Mouse (Mus musculus) skeletal muscle tissue, adult 2 months (tissue): ENCODE measurements at regions not wholly inside any gene's neighbourhood (a gene's known extent, or its start where the extent isn't known, plus 50 kb on each side); places are given as distances from the start of the nearest gene placed in this dataset.

Experiments
- DNase-seq: peaks from one replicate; pipeline ENCODE4 v3.0.0-alpha.2; 2012; ENCODE audit warnings: low read depth, low spot score

- DNase-seq, result no peak
Measured at GRCm38 (mm10) chr19:56102454-56103080, 184.4 kb upstream of the Habp2 start.

- no peak for DNase-seq
Measured at GRCm38 (mm10) chr19:56105073-56105451, 181.9 kb upstream of the Habp2 start.

- DNase-seq, result no peak
Measured at GRCm38 (mm10) chr19:56105452-56106091, 181.4 kb upstream of the Habp2 start.

- DNase-seq, result no peak
Measured at GRCm38 (mm10) chr19:56108796-56109195, 178.1 kb upstream of the Habp2 start.

GRCm38 (mm10) chr19:56115552-56116284 lies 171.2 kb upstream of the Habp2 start:
- DNase-seq, result peak; percentile 31

- no peak for DNase-seq
Measured at GRCm38 (mm10) chr19:56116285-56116680, 170.7 kb upstream of the Habp2 start.

GRCm38 (mm10) chr19:56120723-56121122 lies 166.2 kb upstream of the Habp2 start:
- DNase-seq, result no peak

- DNase-seq, result no peak
Measured at GRCm38 (mm10) chr19:56122186-56122585, 164.8 kb upstream of the Habp2 start.

GRCm38 (mm10) chr19:56131556-56131955 lies 155.4 kb upstream of the Habp2 start:
- no peak for DNase-seq

- DNase-seq, result no peak
Measured at GRCm38 (mm10) chr19:56132911-56133562, 153.9 kb upstream of the Habp2 start.

- DNase-seq, result no peak
Measured at GRCm38 (mm10) chr19:56133565-56133964, 153.4 kb upstream of the Habp2 start.

GRCm38 (mm10) chr19:56134081-56134818 lies 152.7 kb upstream of the Habp2 start:
- DNase-seq, result peak; percentile 66

GRCm38 (mm10) chr19:56135306-56135928 lies 151.5 kb upstream of the Habp2 start:
- DNase-seq, result peak; percentile 69

GRCm38 (mm10) chr19:56140540-56140939 lies 146.4 kb upstream of the Habp2 start:
- no peak for DNase-seq

- no peak for DNase-seq
Measured at GRCm38 (mm10) chr19:56144221-56144620, 142.7 kb upstream of the Habp2 start.

GRCm38 (mm10) chr19:56157120-56157519 lies 129.8 kb upstream of the Habp2 start:
- no peak for DNase-seq

- DNase-seq, result peak; percentile 76
Measured at GRCm38 (mm10) chr19:56162156-56162555, 124.8 kb upstream of the Habp2 start.

- peak; percentile 58 for DNase-seq
Measured at GRCm38 (mm10) chr19:56169133-56169997, 117.6 kb upstream of the Habp2 start.

- DNase-seq, result no peak
Measured at GRCm38 (mm10) chr19:56169998-56170274, 117.0 kb upstream of the Habp2 start.

- DNase-seq, result no peak
Measured at GRCm38 (mm10) chr19:56172454-56172853, 114.5 kb upstream of the Habp2 start.
